Mouse (Mus musculus) left cerebral cortex, postnatal 10 days (tissue): Measurements from ENCODE around the gene Cdc42bpa. TPM values are rescaled to one million over a fixed set of nuclear protein-coding genes. Genes with fewer than 3 reads are reported as not detected.

Experiments
- DNase-seq, 2 experiments: peaks; one replicate each; pipeline ENCODE4 v3.0.0; 2021 to 2022; ENCODE audit warnings: low spot score in 2 of 2, mixed read lengths in 1 of 2; ENCODE audit errors: extremely low spot score in 1 of 2
- intact Hi-C: fragments of 180-260 bp; cut with DNase I; formaldehyde crosslinking; loops from one replicate; pipeline ENCODE4 v1.15.1; 2025
- total RNA-seq, 2 experiments: library from RNA; stranded (reverse); gene quantifications; 2 replicates each; pipeline ENCODE4 v1.2.3; 2021

The Cdc42bpa gene
- total RNA-seq, 2 experiments from 2014 or later = 218 to 229 TPM

DNA sequence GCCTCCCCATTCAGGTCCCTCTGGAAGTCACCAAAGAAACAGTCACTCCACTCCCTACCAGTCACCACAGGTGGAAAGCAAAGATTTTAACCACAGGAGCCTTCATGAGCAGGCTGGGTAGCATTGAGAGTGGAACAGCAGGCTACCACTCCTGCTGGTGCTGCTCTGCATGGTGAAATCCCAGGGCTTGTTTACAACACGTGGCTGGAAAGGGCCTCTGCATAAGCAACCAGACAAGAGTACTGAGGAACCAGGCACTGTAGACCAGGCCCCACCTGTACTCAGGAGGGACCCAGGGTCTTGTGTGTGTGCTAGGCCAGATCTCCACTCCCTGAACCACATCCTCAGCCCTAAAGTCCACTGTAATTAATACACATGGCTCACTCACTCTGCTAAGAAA is 216.5 kb downstream of the Cdc42bpa start:
- intact Hi-C loops = loop anchor here (5.0 to 10.0 kb wide), 2 partner anchors 41 to 248 kb away; no protein-coding TSS in a partner anchor
- DNase-seq = peak in 1 of 2 experiments; percentile 14

DNA sequence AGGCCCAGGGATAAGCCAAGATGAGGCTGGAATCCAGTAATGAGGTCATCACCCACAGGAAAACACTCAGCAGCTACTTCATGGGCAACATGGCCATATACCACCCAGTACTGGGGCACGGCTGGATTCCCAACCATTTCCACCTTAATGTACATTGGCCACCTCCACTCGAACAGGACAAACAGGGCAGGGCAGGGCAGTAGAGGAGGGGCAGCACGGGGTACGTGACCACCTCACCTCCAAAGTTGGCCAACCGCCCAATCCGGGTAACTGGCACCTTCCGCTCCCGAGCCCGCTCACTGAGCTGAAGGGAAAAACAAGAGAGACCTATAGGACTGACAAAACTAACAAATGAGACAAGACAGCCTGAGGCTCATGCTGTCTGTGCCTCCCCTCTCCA is 218.1 kb downstream of the Cdc42bpa start:
- intact Hi-C loops = loop anchor here (5.0 to 10.0 kb wide), 2 partner anchors 39 to 246 kb away; no protein-coding TSS in a partner anchor
- DNase-seq = no peak

DNA sequence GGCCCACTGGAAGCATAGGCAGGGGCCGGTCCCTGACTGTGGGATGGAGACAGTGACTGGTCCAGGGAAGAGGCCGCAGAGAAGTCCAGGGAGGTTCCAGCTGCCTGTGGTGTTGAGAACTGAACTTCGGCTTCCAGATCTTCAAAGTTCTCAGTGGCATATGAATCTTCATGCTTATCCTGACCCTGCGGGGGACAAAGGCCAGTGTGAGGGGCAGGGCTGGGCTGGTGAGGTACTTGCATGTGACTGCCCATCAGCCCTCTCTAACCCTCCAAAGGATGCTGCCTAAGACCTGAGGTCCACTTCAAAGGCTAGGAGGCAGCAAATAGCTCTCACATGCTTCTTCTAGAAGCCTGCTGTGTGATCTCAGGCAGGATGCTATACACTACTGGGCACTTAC is 218.8 kb downstream of the Cdc42bpa start:
- intact Hi-C loops = loop anchor here (5.0 to 10.0 kb wide), 2 partner anchors 38 to 246 kb away; no protein-coding TSS in a partner anchor
- DNase-seq = no peak

DNA sequence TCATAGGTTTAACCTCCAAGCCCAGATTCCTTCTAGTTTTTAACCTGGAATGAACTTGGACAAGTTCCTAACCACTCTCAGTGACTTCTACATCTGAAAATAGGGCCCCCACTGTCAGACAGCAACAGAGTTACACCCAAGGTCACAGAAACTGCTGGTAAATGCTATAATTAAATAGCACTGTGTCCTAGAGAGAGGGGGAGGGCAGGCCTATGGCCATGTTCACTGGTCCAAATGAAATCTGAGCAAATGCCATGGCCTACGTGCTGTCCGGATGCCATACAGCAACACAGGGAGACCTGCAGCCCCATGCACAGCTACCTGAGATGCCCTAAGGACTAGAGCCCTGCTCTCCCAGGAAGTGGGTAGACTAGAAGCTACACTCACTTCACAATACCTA is 219.6 kb downstream of the Cdc42bpa start:
- intact Hi-C loops = loop anchor here (5.0 to 10.0 kb wide), 2 partner anchors 37 to 245 kb away; no protein-coding TSS in a partner anchor

DNA sequence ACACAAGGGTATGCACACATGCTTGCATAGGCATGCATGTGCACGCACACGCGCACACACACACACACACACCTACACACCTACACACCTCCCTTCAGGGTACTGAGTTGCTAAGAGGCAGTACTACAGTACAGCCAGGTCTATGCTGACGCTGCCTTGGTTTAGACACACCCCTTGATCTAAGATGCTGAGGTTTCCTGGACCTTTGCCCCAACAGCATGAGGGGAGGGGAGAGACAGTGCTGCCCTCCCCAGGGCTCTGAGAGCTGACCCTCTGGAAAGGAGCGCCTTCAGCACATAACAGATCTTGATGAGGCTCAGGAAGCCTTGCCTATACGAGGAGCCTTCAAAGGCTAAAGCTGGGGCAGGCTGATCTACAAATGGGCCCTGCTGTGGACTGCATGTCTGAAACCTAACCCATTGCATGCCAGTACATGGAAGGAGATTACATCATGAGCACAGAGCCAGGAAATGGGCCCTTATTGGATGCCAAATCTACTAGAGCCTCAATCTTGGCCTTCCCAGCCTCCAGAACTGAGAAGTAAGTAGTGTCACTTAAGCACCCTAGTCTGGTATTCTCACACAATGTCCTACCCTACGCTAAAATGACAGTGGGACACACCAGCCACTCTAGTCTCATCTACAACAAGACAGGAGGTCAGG is 221.2 kb downstream of the Cdc42bpa start:
- DNase-seq = no peak
- intact Hi-C loops = no loop called here

More for the DNA sequence above, 219.6 kb downstream of the Cdc42bpa start:
- no peak for DNase-seq

DNA sequence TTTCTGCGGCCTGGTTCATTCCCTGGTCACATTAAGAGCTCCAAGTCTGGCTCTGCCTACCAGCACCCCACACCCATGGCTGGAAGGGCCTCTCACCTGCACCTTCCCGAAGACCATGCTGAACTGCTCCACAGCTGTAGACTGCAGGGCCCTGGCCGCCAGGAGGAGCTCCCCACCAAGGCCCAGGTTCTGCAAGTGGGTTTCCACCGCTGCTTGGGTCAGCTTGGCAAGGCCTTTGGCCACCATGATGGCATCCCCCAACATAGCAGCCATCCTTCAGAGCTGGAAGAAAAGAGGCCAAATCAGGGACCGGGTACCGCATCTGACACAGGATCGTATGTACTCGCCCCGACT is 221.7 kb downstream of the Cdc42bpa start:
- intact Hi-C loops = no loop called here
- no peak for DNase-seq

DNA sequence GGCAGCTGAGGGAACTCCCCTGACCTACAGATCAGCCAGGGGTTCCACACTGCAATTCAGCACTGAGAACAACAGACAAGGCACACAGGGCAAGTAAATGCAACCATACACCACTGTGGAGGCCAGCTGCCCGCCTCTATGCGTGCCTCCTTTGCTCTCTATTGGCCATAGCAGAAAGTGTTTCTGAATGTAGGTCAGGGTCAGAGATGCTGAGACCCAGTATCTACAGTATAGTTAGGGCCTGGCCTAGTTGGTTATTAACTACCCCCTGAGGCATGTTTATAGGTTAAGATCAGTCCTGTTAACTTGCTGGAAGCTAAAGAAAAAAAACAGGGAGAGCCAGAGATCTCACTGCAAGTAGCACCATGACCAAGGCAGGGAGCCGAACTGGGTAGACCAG is 222.5 kb downstream of the Cdc42bpa start:
- intact Hi-C loops = no loop called here
- no peak for DNase-seq

DNA sequence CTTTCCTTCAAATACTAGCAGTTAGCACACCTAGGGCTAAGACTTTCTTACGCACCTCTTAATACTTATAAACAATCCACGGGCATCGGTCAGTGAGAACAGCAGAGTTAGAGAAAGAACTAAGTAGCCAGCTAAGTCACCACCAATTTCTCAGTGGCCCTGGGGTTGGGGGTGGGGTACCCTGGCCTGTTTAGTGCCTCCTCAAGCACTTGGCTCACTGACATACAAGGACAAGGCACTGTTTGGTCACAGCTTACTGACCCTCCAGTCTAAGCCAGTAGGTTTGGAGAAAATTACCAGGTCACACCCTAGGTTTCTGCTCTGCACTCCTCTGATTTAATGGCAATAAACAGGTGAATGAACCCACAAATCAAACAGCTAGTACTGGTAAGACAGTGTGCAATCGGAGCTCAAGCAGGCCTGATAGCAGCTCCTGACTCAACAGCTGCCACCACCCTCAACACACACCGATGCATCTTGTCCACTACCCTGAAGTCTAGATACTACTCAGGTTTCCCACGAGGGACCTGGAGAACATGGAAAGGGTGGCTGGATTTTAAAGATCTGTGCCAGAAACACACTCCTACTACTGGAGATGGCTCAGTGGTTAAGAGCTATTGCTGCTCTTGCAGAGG is 223.4 kb downstream of the Cdc42bpa start:
- intact Hi-C loops = no loop called here
- DNase-seq = no peak

DNA sequence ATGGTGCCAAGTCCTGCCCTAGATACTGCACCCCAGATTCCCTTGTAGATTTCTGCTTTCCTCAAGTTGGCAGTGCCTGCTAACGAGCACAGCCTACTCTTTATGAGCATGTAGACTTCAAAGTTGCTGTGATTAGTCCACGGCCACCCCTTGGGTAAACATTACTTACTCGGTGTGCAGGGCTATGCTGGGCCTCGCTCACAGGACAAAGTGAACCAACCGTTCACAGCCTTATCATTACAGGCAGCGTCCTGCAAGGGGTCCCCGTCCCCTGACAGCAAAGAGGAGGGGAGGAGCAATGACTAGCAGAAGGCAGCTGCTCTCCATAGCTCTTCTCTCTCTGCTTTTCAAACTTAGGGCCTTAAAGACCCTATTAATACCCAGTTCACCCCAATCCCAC is 224.5 kb downstream of the Cdc42bpa start:
- peak in 1 of 2 experiments; percentile 3 for DNase-seq
- intact Hi-C loops = no loop called here

DNA sequence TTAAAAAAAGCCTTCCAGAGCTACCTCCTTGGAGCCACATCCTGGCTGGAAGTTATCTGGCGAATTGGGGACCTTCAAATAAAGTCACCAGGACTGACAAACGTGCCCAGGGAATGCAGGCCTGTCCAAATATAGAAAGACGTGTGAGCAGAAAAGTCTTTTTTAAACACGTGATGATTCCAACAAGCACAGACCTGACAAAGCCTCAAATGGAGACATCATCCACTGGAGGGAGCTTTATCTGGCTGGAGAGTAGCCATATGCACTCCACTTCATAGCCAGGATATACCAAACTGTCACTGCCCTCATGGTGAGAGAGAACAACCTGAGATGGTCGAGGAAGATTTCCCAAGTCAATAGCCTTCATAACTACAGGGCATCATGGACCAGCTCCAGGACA is 225.6 kb downstream of the Cdc42bpa start:
- intact Hi-C loops = no loop called here

DNA sequence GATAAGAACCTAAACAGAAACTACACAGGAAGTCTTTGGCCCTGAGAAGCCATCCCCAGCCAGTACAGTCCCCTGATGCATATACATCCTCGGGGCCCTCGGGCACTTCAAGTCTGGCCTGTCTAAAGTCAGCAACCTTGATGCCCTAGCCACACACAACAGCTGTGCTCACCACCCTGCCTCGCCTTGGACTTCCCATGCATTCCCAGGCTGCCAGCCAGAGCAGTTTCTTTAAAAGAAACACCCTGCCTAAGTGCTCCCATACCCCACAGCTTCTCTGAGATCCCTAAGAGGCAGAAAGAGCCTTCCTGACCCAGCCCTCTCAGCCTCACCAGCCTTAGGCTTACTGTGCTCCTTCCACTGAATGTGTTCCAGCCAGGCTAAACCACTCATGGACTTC is 226.1 kb downstream of the Cdc42bpa start:
- peak in 1 of 2 experiments; percentile 9 for DNase-seq
- intact Hi-C loops = no loop called here

More for the DNA sequence above, 225.6 kb downstream of the Cdc42bpa start:
- DNase-seq = peak in 1 of 2 experiments; percentile 16

DNA sequence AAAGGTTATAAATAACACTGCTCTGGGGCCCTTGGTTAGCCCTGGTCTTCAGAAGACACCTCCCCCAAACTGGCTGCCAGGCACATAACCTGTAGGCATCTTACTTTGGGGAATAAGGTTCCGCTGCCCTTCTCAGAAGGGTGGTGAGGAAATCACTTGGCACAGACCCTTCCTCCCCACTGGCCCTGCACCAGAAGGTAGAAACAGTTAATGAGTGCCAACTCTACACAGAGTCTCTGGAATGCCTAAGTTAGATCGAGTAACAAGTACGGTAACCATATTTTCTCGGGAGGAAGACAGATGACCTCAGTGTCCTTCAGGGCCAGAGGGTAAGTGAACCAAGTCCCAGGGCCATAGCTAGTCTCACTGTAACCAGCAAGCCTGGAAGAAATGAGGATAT is 228.7 kb downstream of the Cdc42bpa start:
- intact Hi-C loops = no loop called here
- no peak for DNase-seq

DNA sequence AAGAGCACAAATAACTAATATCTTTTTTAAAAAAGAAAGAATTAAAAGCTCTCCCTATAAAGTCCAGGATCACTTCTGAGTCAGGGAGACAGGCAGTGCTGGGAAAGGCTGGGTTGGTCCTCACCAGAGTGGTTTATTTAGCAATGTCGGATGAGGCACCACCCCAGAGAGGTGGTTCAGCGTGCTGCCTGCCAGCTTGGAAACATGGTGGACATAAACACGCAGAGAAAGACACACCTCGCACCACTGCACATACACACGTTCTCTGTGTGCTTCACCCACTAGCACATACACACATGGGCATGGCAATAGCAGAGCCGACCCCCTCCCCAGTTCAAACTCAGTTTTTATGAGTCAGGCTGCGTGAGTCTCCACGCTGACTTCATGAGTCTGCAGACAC is 230.8 kb downstream of the Cdc42bpa start:
- DNase-seq = no peak
- intact Hi-C loops = no loop called here

DNA sequence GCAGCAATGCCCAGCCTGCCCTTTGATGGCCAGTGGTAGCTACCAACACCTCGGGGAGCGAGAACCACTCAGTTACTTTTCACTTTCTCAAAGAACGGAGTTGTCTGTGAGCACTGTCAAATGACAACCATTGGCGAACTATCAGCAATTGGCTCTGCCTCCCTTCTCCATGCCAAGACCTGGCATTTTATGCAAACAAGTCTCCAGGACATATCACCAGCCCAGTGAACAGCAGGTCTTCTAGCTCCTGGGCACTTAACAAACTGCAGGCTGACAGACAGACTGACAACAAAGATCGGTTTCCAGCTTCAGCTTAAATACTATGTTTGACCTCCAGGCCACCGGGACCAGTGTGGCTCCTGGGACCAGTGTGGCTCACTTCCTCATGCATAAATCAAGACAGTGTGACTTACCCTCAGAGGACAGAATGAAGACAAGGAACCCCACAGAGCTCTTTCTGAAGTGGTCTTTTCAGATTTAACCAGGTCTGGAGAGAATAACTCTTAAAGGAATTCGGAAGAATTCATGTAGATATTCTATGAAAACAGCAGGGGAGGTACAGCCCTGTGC is 231.5 kb downstream of the Cdc42bpa start:
- intact Hi-C loops = no loop called here
- DNase-seq = no peak

DNA sequence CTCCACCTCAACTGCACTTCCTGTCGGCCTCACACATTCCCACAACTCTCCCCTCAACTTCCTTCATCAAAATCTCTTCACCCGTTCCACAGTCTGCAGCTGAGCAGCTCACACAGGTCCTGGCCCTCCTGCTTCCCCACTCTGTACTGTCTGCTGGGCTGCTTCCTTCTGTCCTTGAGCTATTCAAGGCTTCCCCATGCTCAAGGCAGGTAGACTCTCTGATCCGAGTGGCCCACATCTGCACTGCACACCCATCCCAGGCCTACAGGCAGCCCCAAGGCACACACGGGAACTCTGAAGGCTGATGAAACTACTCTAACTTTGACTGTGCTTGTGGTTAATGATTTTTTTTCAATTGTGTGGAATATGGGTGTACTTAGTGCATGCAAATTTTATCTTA is 232.6 kb downstream of the Cdc42bpa start:
- intact Hi-C loops = no loop called here
- no peak for DNase-seq

DNA sequence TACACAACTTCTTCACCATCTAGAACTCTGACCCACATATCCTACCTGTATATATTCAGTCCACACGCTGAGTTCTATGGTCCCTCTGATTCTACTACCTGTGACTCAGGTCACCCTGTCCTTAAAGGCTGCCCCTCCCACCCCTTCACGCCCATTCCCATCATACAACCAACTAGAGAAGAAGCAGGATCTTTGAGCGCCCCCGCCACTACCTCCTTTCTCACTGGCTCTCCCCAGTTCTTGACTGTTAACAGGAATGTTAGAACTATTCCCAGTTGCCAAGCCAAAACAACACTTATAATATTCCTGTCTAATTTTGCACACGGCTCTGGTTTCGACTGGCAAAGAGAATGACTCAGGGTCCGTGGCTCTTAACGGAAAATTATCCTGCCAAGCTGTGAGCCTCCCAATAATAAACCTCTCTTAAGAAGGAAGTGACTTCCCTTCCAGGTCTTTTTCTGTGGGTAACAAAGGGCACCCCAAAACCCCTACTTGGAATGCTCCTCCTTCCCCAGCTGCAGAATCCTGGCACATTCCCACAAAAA is 233.2 kb downstream of the Cdc42bpa start:
- intact Hi-C loops = no loop called here
- DNase-seq = no peak

DNA sequence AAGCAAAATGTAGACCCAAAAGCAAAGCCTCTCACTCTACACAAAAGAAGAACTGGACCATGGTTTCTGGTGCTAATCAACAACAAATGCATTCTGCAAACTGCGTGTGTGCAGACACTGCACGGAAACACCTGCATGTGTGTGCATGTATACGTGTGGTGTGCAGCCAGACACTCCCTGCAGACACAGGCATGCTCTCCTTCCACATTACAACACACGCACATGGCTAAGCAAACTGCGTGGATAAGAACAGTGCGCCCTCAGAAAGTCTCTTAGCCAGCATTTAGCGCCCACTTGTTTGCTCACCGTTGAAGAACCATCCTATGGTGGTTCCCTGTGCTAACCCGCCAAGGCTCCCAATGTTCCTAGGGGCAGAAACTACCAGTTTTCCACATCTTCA is 233.8 kb downstream of the Cdc42bpa start:
- no peak for DNase-seq
- intact Hi-C loops = no loop called here

DNA sequence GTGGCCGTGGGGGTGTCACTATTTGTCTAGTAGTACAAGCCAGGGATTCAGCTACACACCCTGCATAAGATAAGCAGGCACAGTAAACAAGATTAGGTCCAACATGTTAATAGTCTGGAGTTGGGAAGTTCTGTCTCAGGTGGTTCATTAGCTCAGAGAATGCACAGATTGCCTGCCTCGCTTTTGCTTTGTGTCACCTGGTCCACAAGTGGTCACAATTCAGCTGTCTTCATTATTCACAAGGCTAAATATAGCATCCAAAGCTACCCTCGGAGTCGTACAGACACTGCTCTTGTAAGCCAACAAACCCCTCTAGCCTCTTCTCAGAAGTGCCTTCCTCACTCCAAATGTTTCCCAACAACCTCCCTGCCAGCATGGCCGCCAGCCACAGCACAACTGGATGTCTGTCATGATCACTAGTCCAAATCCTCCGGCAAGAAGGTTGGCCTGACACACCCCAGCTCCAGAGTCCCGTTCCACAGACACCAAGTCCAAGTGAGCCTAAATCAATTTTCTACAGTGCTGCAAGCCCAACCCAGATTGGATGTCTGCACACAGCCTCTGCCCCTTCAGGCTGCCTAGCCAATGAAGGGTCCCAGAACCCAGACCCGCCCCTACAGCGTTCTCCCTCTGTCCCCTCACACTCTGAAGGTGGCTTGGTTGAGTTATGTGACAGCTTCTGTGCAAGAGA is 234.7 kb downstream of the Cdc42bpa start:
- intact Hi-C loops = no loop called here

DNA sequence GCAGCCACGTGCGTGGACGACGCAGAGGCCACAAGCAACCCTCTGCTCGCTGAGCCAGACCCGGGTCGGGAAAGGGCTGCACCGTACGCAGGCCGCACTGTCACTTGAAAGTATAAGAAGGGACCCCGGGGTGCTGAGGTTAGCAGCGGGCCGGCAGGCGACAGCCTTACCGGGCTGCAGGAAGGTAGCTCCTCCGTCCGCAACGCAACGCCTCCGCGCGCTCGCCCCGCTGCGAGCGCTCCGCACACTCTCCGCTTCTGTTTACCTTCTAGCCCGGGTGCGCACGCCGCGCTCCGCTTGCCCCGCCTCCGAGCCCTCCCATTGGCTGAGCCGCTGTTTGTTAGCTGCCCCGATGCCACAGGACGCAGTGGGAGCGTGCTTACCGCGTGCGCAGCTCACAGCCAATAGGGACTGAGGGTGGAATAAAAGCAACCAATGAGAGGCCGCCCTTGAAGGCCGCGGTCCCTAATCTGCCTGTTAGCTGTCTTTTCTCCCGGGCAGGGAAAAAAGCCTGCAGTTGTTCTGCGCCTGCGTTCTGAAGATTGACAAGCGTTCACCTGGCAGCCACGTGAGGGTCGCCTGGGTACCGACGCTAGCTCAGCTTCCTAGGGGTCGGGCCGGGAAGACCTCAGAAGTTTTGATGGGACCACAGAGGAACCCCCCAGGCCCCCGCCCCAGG is 235.6 kb downstream of the Cdc42bpa start:
- DNase-seq = peak; percentile 97 to 98

More for the DNA sequence above, 234.7 kb downstream of the Cdc42bpa start:
- DNase-seq = no peak

More for the DNA sequence above, 235.6 kb downstream of the Cdc42bpa start:
- intact Hi-C loops = no loop called here
